Mouse (Mus musculus) brain, embryonic 18.5 days (tissue): ENCODE data around the gene Cntn5.

Experiments used
- DNase-seq: peaks from one replicate; pipeline ENCODE4 v3.0.0-alpha.2; 2012; ENCODE audit warnings: low read depth, low spot score

Cntn5 gene

GRCm38 (mm10) chr9:10230973-10231372 is 673.6 kb downstream of the Cntn5 start:
- no peak for DNase-seq

DNA sequence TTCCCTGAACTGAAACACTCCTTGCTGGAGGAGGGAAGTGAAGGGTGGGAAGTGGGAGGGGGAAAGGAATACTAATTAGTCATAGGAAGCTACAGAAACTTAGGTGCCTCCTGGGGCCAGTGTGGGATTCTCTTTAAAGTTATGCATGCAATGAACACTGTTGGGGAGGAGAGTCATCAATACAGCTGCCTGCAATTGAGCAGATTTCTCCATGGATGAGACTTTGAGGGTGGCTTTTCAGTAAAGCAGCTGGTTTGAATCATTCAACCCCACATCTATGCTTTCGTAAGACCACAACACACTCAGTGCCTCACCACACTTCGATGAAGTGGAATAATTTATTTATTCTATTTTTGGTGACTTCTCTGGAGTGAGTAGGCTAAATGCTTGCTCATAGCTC is 674.9 kb downstream of the Cntn5 start:
- no peak for DNase-seq

- peak; percentile 12 for DNase-seq
Measured at GRCm38 (mm10) chr9:10226013-10226412, 678.6 kb downstream of the Cntn5 start.

DNA sequence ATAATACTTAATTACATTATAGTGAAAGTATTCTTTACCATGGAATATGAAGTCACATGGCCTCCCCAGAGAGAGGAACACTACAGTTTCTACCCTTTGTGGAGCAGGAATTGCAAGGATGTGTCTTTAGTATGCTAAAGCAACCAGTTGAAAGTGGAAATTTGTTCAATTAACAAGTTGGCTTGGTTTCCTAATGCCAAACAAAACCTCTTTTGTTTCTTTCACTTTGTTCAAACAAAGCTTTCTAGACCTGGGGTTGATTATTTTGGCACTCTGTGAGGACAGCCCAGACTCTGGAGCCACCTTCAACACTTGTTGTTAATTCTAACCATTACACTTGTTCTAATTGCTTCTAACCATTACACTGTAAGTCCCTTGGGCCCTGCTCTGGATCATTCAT is 718.5 kb downstream of the Cntn5 start:
- no peak for DNase-seq

DNA sequence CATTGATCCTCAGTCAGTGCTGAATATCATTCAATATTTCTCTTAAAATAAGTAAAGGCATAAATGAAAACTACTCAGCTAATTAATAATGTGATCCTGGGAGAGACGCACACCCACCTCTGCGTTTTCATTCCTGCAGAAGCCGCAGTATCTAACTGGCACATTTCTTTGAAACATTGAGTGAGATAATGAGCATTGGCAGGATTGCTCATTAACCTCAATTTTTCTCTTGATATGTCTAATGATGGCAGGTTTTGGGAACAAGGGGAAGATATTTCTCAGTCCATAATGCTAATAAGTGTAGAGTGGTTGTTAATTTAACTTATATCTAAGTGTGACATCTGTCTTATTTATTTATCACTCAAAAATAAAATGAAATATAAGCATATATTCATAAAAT is 734.0 kb downstream of the Cntn5 start:
- DNase-seq: no peak

GRCm38 (mm10) chr9:10121350-10122057 is 783.1 kb downstream of the Cntn5 start:
- DNase-seq: no peak

DNA sequence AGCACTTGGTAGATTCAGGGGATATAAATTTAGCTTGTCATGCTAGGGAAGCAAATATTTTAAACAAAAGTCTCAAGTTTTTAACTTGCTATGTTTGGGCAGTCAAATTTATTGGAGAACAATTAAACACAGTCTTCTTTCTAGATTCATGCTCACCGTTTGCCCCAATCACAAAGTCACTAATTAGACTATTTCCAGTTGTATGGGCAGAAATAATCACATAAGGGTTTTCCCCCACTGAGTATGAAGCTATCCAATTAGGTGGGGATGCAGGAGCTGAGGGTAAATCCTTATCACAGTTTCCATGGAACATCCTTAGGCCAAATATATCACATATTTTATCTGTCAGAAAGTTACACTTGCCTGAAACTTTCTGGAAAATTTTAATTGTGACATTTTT is 788.0 kb downstream of the Cntn5 start:
- DNase-seq: no peak

DNA sequence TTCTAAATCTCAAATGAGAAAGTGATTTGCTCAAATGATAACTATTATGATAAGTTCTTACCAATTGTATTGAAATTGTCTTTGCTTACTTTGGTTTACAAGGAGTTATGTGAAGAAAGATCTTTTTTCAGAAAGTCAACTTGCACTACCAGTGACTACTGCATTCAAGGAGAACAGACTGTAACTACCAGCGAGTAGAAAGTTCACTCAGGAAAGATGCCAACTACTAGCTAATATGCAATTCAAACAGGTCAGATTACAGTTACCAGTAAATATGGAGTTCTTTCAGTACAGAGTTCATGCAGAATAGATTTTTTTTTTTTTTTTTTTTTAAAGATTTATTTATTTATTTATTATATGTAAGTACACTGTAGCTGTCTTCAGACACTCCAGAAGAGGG is 795.4 kb downstream of the Cntn5 start:
- no peak for DNase-seq

DNA sequence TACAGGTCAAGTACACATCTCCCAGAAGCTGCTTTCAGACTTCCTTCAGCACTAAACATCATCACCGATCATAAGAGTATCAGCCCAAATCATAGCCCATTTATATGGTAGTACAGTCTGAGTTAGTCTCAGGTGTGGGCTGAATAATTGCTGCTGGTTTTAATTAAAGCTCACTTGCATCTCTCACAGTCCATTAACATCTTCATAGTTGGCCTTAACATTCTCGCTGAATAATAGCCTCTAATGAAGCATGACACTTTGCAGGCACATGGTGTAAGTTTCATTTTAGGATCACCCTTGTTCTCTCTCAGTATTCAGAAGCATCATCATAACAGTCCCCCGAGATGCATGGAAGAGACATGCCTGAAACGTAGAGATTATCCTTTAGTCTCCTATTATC is 796.7 kb downstream of the Cntn5 start:
- no peak for DNase-seq

GRCm38 (mm10) chr9:10101812-10102440 is 802.6 kb downstream of the Cntn5 start:
- DNase-seq: no peak

GRCm38 (mm10) chr9:10076282-10076681 is 828.3 kb downstream of the Cntn5 start:
- DNase-seq: no peak

GRCm38 (mm10) chr9:10073401-10073800 is 831.2 kb downstream of the Cntn5 start:
- DNase-seq: no peak

GRCm38 (mm10) chr9:10072860-10073259 is 831.7 kb downstream of the Cntn5 start:
- no peak for DNase-seq

- no peak for DNase-seq
Measured at GRCm38 (mm10) chr9:10071271-10071670, 833.3 kb downstream of the Cntn5 start.

DNA sequence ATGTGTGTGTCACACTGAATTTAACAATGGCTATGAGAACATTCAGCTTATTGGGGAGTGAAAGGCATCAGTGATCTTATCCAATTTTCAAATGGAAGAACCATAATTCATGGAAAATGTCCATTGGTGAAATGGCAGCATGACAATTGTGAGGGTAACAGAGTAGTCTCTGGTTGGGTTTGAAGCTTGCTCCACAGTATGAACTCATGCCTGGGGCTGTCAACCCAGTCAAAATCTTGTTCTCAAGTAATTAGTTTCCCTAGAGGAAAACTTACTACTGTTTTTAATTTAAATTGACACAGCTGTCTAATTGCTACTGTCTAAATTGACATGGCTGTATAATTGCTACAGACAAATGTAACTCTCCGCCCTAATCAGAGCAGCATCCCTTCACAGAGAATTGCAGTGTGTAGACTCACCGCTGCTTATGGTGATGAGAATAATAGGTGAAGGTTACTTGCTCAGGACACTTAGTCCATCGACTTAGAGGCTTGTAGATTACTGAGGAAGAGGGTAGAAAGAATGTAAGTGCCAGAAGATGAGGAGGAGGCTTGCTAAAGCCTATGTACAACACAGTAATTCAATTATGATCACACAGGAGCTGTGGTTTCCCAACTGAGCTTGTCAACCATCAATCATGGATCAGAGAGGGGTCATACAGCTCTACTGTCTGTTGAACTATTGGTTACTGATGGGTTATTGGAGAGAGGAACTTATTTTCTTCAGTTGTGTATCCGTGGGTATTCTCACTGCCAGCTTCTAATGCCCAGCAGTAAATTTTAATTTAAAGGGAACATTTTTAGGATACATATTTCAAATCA is 859.4 kb downstream of the Cntn5 start:
- DNase-seq: no peak

DNA sequence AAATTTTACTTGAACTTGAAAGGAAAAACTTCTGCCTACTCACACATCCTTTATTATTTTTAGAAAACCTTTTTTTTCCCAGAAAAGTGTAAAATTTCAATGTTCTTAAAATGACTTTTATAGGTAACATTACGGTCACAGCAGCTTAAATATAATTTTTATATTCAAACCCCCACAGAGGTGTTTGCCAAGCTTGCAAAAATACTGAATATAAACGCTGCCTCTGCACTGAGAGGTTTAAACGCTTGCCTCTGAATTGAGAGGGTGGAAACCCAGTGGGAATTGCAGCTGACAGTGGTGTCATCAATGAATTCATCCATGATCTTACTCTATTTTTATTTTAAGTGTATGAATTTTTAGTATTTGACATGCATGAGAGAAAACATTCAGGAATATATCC is 861.6 kb downstream of the Cntn5 start:
- DNase-seq: no peak

DNA sequence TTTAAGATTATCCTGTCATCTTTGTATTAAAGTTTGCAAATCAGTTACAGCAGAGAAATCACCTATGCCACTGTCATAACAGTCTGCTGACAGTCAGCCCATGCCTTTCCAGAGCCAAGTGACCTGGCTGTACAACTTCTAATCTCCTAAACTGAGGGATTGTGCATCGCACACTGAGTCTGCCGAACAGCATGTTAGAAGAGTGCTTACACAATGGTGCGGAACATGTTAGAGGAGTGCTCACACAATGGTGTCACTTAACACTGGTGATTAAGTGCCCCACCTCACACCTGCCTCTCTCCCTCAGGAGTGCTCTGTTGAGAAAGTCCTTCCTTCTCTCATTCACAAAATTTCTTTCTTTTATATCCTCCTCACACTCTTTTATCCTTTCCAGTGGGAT is 889.4 kb downstream of the Cntn5 start:
- DNase-seq: no peak

GRCm38 (mm10) chr9:9984028-9984427 is 920.5 kb downstream of the Cntn5 start:
- no peak for DNase-seq

DNA sequence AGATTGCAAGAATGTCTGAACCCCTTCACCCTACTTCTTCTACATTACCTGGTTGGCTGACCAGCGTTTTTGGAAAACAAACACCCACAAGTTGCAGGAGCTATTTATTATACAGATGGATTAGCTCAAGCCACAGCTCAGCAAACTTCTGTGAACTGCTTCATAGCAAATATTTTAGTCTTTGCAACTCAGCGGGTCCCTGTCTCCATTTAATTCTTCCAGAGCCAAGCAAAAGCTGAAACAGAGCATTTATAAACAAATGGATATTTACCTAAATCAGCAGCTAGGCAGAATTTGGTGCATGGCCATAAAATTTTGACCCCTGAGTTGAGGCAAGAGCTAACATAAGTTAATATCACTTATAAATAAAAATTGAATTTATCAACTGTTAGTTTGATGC is 921.4 kb downstream of the Cntn5 start:
- no peak for DNase-seq

DNA sequence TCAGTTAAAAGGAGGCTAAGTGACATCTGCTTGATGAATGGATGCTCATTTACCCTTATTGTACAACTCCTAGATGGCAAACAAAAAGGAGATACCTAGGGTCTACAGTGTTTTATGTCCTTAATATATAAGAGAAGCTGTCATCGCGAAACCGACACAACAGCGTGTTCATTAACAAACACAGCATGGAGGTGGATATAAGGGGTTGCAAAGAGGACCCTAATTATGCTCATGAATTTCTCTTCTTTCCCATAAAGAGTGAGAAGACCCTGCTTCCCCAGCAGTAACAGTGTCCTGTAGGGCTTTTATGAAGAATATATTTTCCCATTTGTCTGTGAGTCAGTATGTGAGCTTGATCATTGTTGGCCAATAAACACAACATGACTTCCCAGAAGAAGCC is 939.2 kb downstream of the Cntn5 start:
- no peak for DNase-seq

DNA sequence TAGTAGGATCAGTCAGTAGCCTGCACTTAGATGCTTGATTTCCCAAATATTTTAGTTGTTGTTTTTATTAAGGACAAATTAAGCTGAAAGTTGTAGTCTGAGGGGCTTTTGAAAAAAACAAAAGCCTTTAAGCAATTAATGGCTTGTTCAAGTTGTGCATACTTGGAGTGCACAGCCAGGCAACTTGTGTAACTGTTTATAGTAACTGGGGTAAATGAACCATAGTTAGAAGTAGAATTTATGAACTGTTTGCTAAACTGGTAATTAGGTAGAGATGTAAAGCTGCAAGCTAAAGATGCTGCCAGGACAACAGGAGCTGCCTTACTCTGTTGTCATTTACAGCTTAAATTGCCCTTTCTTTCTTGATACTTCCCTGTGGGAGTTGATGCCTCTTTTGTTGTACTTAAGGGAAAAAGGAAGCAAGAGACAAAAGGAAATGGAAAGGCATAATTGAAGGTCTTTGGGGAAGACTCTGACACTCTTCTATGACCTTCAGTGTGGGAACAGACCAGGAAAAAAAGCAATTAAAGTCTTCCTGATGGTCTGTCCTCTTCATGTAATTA is 943.9 kb downstream of the Cntn5 start:
- DNase-seq: no peak

- no peak for DNase-seq
Measured at GRCm38 (mm10) chr9:9949346-9949745, 955.2 kb downstream of the Cntn5 start.
